Mouse (Mus musculus): Measurements from ENCODE around the gene Xpnpep3.

DNA sequence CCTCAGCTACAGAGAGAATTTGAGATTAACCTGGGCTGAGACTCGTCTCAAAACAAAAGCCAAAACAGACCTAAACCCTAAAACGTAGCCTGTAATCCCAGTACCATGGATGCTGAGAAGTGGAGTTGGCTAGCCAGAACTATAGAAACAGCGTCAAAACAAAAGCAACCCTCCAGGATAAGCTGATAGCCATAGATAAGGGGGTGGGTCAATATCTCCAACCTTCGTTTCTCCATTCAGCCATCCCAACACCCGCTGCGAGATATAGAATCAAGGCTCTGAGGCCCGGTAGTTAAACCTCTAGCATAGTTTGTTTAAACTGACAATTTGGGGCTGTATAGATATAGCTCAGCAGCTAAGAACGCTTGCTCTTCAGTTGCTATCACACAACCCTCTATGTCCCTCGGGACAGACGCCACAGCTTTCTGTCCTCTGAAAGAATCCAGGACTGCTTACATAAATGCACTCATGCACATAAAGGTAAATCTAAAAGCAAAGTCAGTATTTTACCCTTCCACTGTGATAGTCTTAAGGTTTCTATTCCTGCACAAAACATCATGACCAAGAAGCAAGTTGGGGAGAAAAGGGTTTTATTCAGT is 38.4 kb upstream of the Xpnpep3 start:
- TF ChIP-seq GATA1 (IDR thresholded peaks at IDR 0.05; ENCODE audit: borderline replicate concordance, low read length) (no peak), FLI1 (IDR thresholded peaks at IDR 0.05; ENCODE audit: low read length) (no peak)

Measured in megakaryocyte, embryonic 14.5 days (primary cell).